Comparison of ENCODE assay signal across 34 mouse cellular contexts in genomic region chr4:62821288-62821687, GRCm38 (mm10).
DNase-seq lines count a peak whose midpoint lies in the region; ATAC-seq and TF ChIP-seq lines count a peak whose summit lies in the region.
"Had no signal": no experiment of that assay in that cellular context is flagged by ENCODE, and none has a peak within 500 bp of the region (broad histone marks: within the 10 kb centered on the region; RNA-seq: fewer than 3 reads in every experiment).

No protein-coding gene starts in this region.

- WGBS in heart, embryonic 10.5 days = 51% methylated on average over 2 of the region's 2 CpGs
- WGBS in lung, embryonic 14.5 days = 38% methylated on average over 2 of the region's 2 CpGs
- WGBS in forebrain, embryonic 12.5 days = 51% methylated on average over 2 of the region's 2 CpGs

- H3K27me3 ChIP-seq in heart, embryonic 10.5 days (ENCODE audit: insufficient read depth, poor library complexity, severe bottlenecking) = no peaks in the 10 kb centered on the region
- no peaks in the 10 kb centered on the region for H3K27me3 ChIP-seq in lung, embryonic 14.5 days (ENCODE audit: insufficient read depth, low read length)
- H3K27me3 ChIP-seq in forebrain, embryonic 12.5 days = no peaks in the 10 kb centered on the region
- H3K27me3 ChIP-seq: embryonic facial prominence, embryonic 15.5 days; kidney, embryonic 15.5 days; neural tube, embryonic 15.5 days had no signal

- no peak overlapping the region for H3K27ac ChIP-seq in heart, embryonic 10.5 days
- no peak overlapping the region for H3K27ac ChIP-seq in lung, embryonic 14.5 days (ENCODE audit: low read depth)
- no peak overlapping the region for H3K27ac ChIP-seq in forebrain, embryonic 12.5 days
- H3K27ac ChIP-seq: embryonic facial prominence, embryonic 10.5 days; embryonic facial prominence, embryonic 15.5 days; gastrocnemius, adult 2 months; heart, adult 2 months; hindbrain, embryonic 14.5 days; kidney, embryonic 15.5 days; liver, embryonic 12.5 days; macrophage; neural tube, embryonic 15.5 days had no signal

- no peak for ATAC-seq in lung, embryonic 14.5 days (ENCODE audit: insufficient read depth)
- ATAC-seq in forebrain, embryonic 12.5 days (ENCODE audit: low FRiP score) = no peak
- ATAC-seq: forebrain, embryonic 14.5 days; inflammation-experienced regulatory T-cells, adult 6 months; liver, embryonic 12.5 days; liver, postnatal 0 days; lung, postnatal 0 days; Patski had no signal

- H3K9me3 ChIP-seq in heart, embryonic 10.5 days = no peaks in the 10 kb centered on the region
- no peaks in the 10 kb centered on the region for H3K9me3 ChIP-seq in lung, embryonic 14.5 days (ENCODE audit: low read depth, low read length)
- H3K9me3 ChIP-seq in forebrain, embryonic 12.5 days = no peaks in the 10 kb centered on the region
- H3K9me3 ChIP-seq: embryonic facial prominence, embryonic 10.5 days; embryonic facial prominence, embryonic 15.5 days; kidney, embryonic 15.5 days; liver, embryonic 12.5 days; neural tube, embryonic 15.5 days had no signal

- no peak overlapping the region for H3K4me3 ChIP-seq in heart, embryonic 10.5 days
- no peak overlapping the region for H3K4me3 ChIP-seq in lung, embryonic 14.5 days (ENCODE audit: low read depth, low read length)
- H3K4me3 ChIP-seq in forebrain, embryonic 12.5 days (replicated peaks) = no peak overlapping the region
- H3K4me3 ChIP-seq: embryonic facial prominence, embryonic 10.5 days; embryonic facial prominence, embryonic 15.5 days; gastrocnemius, adult 2 months; heart, adult 2 months; kidney, embryonic 15.5 days; liver, embryonic 12.5 days; neural tube, embryonic 15.5 days had no signal

- H3K4me1 ChIP-seq in heart, embryonic 10.5 days = no peaks in the 10 kb centered on the region
- no peaks in the 10 kb centered on the region for H3K4me1 ChIP-seq in lung, embryonic 14.5 days (ENCODE audit: insufficient read depth)
- no peaks in the 10 kb centered on the region; the same call in 1 of the 2 replicates for H3K4me1 ChIP-seq in forebrain, embryonic 12.5 days
- H3K4me1 ChIP-seq: embryonic facial prominence, embryonic 10.5 days; kidney, embryonic 15.5 days; liver, embryonic 12.5 days had no signal

- H3K4me2 ChIP-seq in lung, embryonic 14.5 days = no peak overlapping the region
- no peak overlapping the region for H3K4me2 ChIP-seq in forebrain, embryonic 12.5 days
- H3K4me2 ChIP-seq: embryonic facial prominence, embryonic 15.5 days; hindbrain, embryonic 14.5 days; kidney, embryonic 15.5 days; liver, embryonic 12.5 days; neural tube, embryonic 15.5 days had no signal

- DNase-seq in heart, embryonic 10.5 days (ENCODE audit: low spot score) = peak; percentile 35
- DNase-seq in heart, postnatal 10 days = no peak
- DNase-seq in lung, embryonic 14.5 days = peak; percentile 28
- DNase-seq in lung, postnatal 14 days = no peak
- DNase-seq in NIH3T3 (ENCODE audit: low read depth) (peak; percentile 43), ZHBTc4 (ENCODE audit: low read depth, low spot score) (peak; percentile 8)
- no peak for DNase-seq in urinary bladder, postnatal 14 days (ENCODE audit: low spot score)
- DNase-seq: adrenal gland, adult 8-10 months; cerebellum, adult 2 months; cerebellum, postnatal 14 days; gastrocnemius, adult 2 months; gastrocnemius, postnatal 36 days; heart, adult 2 months; heart, postnatal 4 days; kidney, adult 11 months; layer of hippocampus, postnatal 36 days; left cerebral cortex, postnatal 4 days; liver, postnatal 0 days; midbrain, embryonic 14.5 days; right cerebral cortex, adult 18-20 months; spleen, adult 18-20 months had no signal

- no peak; the same call in 1 of the 2 replicates for TF ChIP-seq CTCF in lung, embryonic 14.5 days (IDR thresholded peaks at IDR 0.05; ENCODE audit: low read depth)

- intact Hi-C loops in heart, postnatal 10 days (cut with DNase I) = loop anchor here (1.0 to 5.0 kb wide), 2 partner anchors 56 to 298 kb away; no protein-coding TSS in a partner anchor

- no peak overlapping the region for H3K9ac ChIP-seq in lung, embryonic 14.5 days
- H3K9ac ChIP-seq in forebrain, embryonic 12.5 days = no peak overlapping the region
- H3K9ac ChIP-seq: embryonic facial prominence, embryonic 15.5 days; hindbrain, embryonic 14.5 days; kidney, embryonic 15.5 days; liver, embryonic 12.5 days; liver, postnatal 0 days; neural tube, embryonic 15.5 days had no signal

- H3K36me3 ChIP-seq in heart, embryonic 10.5 days = no peaks in the 10 kb centered on the region
- no peaks in the 10 kb centered on the region for H3K36me3 ChIP-seq in lung, embryonic 14.5 days (ENCODE audit: insufficient read depth)
- no peaks in the 10 kb centered on the region for H3K36me3 ChIP-seq in forebrain, embryonic 12.5 days (replicated peaks)
- H3K36me3 ChIP-seq: embryonic facial prominence, embryonic 10.5 days; embryonic facial prominence, embryonic 15.5 days; G1E; kidney, embryonic 15.5 days; liver, embryonic 12.5 days; neural tube, embryonic 15.5 days had no signal

Comparison
In these comparisons a context has a peak if more than half of its experiments do, and no peak if none do; other contexts are left out.
1. DNase-seq: peak in heart, embryonic 10.5 days (single experiment), lung, embryonic 14.5 days (single experiment), NIH3T3 (single experiment) and ZHBTc4 (single experiment); none in heart, postnatal 10 days (0 of 2), lung, postnatal 14 days (single experiment) and urinary bladder, postnatal 14 days (single experiment).